Mouse (Mus musculus) E14TG2a.4 (cell line): ENCODE measurements at regions not wholly inside any gene's neighbourhood (a gene's known extent, or its start where the extent isn't known, plus 50 kb on each side); places are given as distances from the start of the nearest gene placed in this dataset.

Source experiments
- CTCF ChIP-seq: conservative IDR thresholded peaks from 2 replicates; pipeline ENCODE4 v1.5.1; 2014; ENCODE audit warnings: low read length
- NANOG ChIP-seq: IDR thresholded peaks from 2 replicates; pipeline ENCODE4 v1.6.1; 2014; ENCODE audit warnings: borderline replicate concordance, low read length, mixed read lengths

DNA sequence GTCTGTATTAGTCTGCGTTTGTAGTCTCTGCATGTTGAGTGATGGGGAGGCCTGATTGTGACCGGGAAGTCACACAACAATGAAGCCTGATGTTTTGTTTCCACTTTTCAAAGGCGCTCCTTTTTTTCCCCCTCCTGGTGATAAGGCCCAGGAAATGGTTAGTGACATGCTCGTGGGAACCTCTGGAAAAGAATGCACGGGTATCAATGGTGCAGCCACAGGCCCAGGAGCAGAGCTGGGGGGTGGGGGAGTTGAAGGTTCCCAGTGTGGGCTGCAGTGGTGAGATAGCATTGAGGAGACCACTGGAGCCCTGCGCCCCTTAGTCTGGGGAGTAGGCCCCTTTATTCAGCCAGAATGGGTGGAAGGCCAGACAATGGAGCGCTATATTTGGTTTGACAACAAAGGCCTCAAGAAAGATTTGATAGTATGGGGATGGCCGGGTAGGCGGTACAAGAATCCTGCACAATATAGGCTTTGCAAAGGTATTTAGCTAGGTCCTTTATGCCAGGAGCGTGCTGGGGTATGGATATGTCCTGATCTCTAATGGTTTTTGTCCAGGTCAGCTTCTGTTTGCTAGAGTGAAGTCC, 490.4 kb downstream of the Insc start:
- TF ChIP-seq CTCF (no peak), NANOG (no peak)
